Comparison of ENCODE assay signal across 8 mouse cellular contexts in genomic region chr9:7836331-7836730, GRCm38 (mm10). TPM values are rescaled to one million over a fixed set of nuclear protein-coding genes. Genes with fewer than 3 reads are reported as not detected.
DNase-seq lines count a peak whose midpoint lies in the region; ATAC-seq and TF ChIP-seq lines count a peak whose summit lies in the region.

No protein-coding gene starts in this region.

- H3K27ac ChIP-seq in CH12.LX (ENCODE audit: insufficient read depth, low read depth) = peak overlapping the region; percentile 94
- H3K27ac ChIP-seq in embryonic facial prominence, embryonic 15.5 days (replicated peaks) = peak overlapping the region; percentile 98
- peak overlapping the region; percentile 97 for H3K27ac ChIP-seq in heart, embryonic 10.5 days
- H3K27ac ChIP-seq in kidney, embryonic 15.5 days = peak overlapping the region; percentile 98
- peak overlapping the region; percentile 99 for H3K27ac ChIP-seq in liver, embryonic 15.5 days (replicated peaks)
- peak overlapping the region; percentile 98 for H3K27ac ChIP-seq in neural tube, embryonic 13.5 days (replicated peaks)

- peak; percentile 66 for DNase-seq in CH12.LX (ENCODE audit: extremely low read depth)
- peak; percentile 32 for DNase-seq in adrenal gland, postnatal 25 days
- peak; percentile 79 for DNase-seq in heart, embryonic 10.5 days (ENCODE audit: low spot score)
- DNase-seq in thymus, adult 18-20 months = peak; percentile 32 to 53

- no peak for TF ChIP-seq EP300 in CH12.LX (IDR thresholded peaks at IDR 0.05; ENCODE audit: low read length)

- peak overlapping the region; percentile 88 for H3K9ac ChIP-seq in CH12.LX (ENCODE audit: insufficient read depth, low read depth)
- H3K9ac ChIP-seq in embryonic facial prominence, embryonic 15.5 days = peak overlapping the region; percentile 89
- peak overlapping the region; percentile 81 for H3K9ac ChIP-seq in kidney, embryonic 15.5 days
- peak overlapping the region; percentile 83 for H3K9ac ChIP-seq in liver, embryonic 15.5 days
- H3K9ac ChIP-seq in neural tube, embryonic 13.5 days = peak overlapping the region; percentile 81

- under 1% methylated on average over 16 of the region's 16 CpGs for WGBS in embryonic facial prominence, embryonic 15.5 days
- under 1% methylated on average over 16 of the region's 16 CpGs for WGBS in heart, embryonic 10.5 days
- 0% methylated on average over 16 of the region's 16 CpGs for WGBS in kidney, embryonic 15.5 days
- WGBS in liver, embryonic 15.5 days (ENCODE audit: insufficient replicate concordance) = under 1% methylated on average over 16 of the region's 16 CpGs
- under 1% methylated on average over 16 of the region's 16 CpGs for WGBS in neural tube, embryonic 13.5 days

- H3K36me3 ChIP-seq in CH12.LX (replicated peaks in 1 of 2; ENCODE audit: control insufficient read depth in 1 of 2, insufficient read depth in 1 of 2, low read length in 1 of 2) = peaks cover 0 to 12% of the 10 kb centered on the region in 2 experiments
- peaks cover 12% of the 10 kb centered on the region for H3K36me3 ChIP-seq in embryonic facial prominence, embryonic 15.5 days
- peaks cover 17% of the 10 kb centered on the region for H3K36me3 ChIP-seq in heart, embryonic 10.5 days
- H3K36me3 ChIP-seq in kidney, embryonic 15.5 days = peaks cover 24% of the 10 kb centered on the region
- peaks cover 16% of the 10 kb centered on the region for H3K36me3 ChIP-seq in liver, embryonic 15.5 days (replicated peaks)
- peaks cover 20% of the 10 kb centered on the region for H3K36me3 ChIP-seq in neural tube, embryonic 13.5 days

- TF ChIP-seq CTCF in CH12.LX (conservative IDR thresholded peaks at IDR 0.05 in 1 of 2, IDR thresholded peaks at IDR 0.05 in 1 of 2; ENCODE audit: low read depth in 2 of 2, low read length in 2 of 2) = 0 out of 4 replicates have a peak, but pooled peaks of 1 of the 2 experiments have one; percentile 1

- TF ChIP-seq RAD21 in CH12.LX (IDR thresholded peaks at IDR 0.05; ENCODE audit: low read depth, low read length) = no peak

- H3K9me3 ChIP-seq in CH12.LX (replicated peaks; ENCODE audit: low read length) = no peaks in the 10 kb centered on the region
- H3K9me3 ChIP-seq in embryonic facial prominence, embryonic 15.5 days (replicated peaks) = no peaks in the 10 kb centered on the region
- H3K9me3 ChIP-seq in heart, embryonic 10.5 days = no peaks in the 10 kb centered on the region
- H3K9me3 ChIP-seq in kidney, embryonic 15.5 days (replicated peaks) = no peaks in the 10 kb centered on the region
- H3K9me3 ChIP-seq in liver, embryonic 15.5 days (replicated peaks) = no peaks in the 10 kb centered on the region
- H3K9me3 ChIP-seq in neural tube, embryonic 13.5 days = no peaks in the 10 kb centered on the region

- no peak for TF ChIP-seq POLR2A in CH12.LX (IDR thresholded peaks at IDR 0.05; ENCODE audit: low read depth, low read length)

- H3K4me1 ChIP-seq in CH12.LX (ENCODE audit: control insufficient read depth in 1 of 2, insufficient read depth in 2 of 2) = peaks cover 2 to 11% of the 10 kb centered on the region in 2 experiments; a peak in 3 of 4 replicates
- peaks cover 12% of the 10 kb centered on the region for H3K4me1 ChIP-seq in embryonic facial prominence, embryonic 15.5 days
- peaks cover 13% of the 10 kb centered on the region; the same call in 1 of the 2 replicates for H3K4me1 ChIP-seq in heart, embryonic 10.5 days
- peaks cover 20% of the 10 kb centered on the region for H3K4me1 ChIP-seq in kidney, embryonic 15.5 days
- peaks cover 38% of the 10 kb centered on the region for H3K4me1 ChIP-seq in liver, embryonic 15.5 days (replicated peaks)
- peaks cover 48% of the 10 kb centered on the region for H3K4me1 ChIP-seq in neural tube, embryonic 13.5 days (replicated peaks)

- H3K4me2 ChIP-seq in CH12.LX (ENCODE audit: insufficient read depth, low read depth, poor library complexity, severe bottlenecking) = 0 out of 2 replicates have a peak overlapping the region, but pooled peaks have one; percentile 3
- peak overlapping the region; percentile 57 for H3K4me2 ChIP-seq in embryonic facial prominence, embryonic 15.5 days (replicated peaks)
- H3K4me2 ChIP-seq in kidney, embryonic 15.5 days = peak overlapping the region; percentile 74
- H3K4me2 ChIP-seq in liver, embryonic 15.5 days = peak overlapping the region; percentile 88
- H3K4me2 ChIP-seq in neural tube, embryonic 13.5 days = peak overlapping the region; percentile 70

- in situ Hi-C loops in CH12.LX (cut with MboI; ENCODE audit: low pct_ligation_motif_present, low pct_unique_long_range_greater_than_20kb, low sequenced_read_pairs) = no loop called here

- no peaks in the 10 kb centered on the region for H3K27me3 ChIP-seq in CH12.LX (replicated peaks)
- H3K27me3 ChIP-seq in embryonic facial prominence, embryonic 15.5 days = no peaks in the 10 kb centered on the region
- no peaks in the 10 kb centered on the region for H3K27me3 ChIP-seq in heart, embryonic 10.5 days (ENCODE audit: insufficient read depth, poor library complexity, severe bottlenecking)
- no peaks in the 10 kb centered on the region for H3K27me3 ChIP-seq in kidney, embryonic 15.5 days
- no peaks in the 10 kb centered on the region for H3K27me3 ChIP-seq in liver, embryonic 15.5 days
- no peaks in the 10 kb centered on the region for H3K27me3 ChIP-seq in neural tube, embryonic 13.5 days

- H3K79me2 ChIP-seq in CH12.LX (replicated peaks; ENCODE audit: control insufficient read depth, extremely low read depth, insufficient read depth, poor library complexity, severe bottlenecking) = peaks cover 42% of the 10 kb centered on the region

- H3K4me3 ChIP-seq in CH12.LX (replicated peaks in 1 of 3; ENCODE audit: low read depth in 2 of 3, low read length in 2 of 3, poor library complexity in 1 of 3) = peak overlapping the region; percentile 71 to 81 (median 80)
- peak overlapping the region; percentile 72 for H3K4me3 ChIP-seq in embryonic facial prominence, embryonic 15.5 days (replicated peaks)
- H3K4me3 ChIP-seq in heart, embryonic 10.5 days = peak overlapping the region; percentile 69
- H3K4me3 ChIP-seq in kidney, embryonic 15.5 days (replicated peaks) = peak overlapping the region; percentile 70
- peak overlapping the region; percentile 79 for H3K4me3 ChIP-seq in liver, embryonic 15.5 days (replicated peaks)
- H3K4me3 ChIP-seq in neural tube, embryonic 13.5 days = peak overlapping the region; percentile 58

- no peak for ATAC-seq in embryonic facial prominence, embryonic 15.5 days (ENCODE audit: insufficient number of reproducible peaks, low FRiP score, low TSS enrichment, low read depth)
- peak; percentile 63 for ATAC-seq in kidney, embryonic 15.5 days (replicated peaks; ENCODE audit: low FRiP score)
- peak; percentile 36 for ATAC-seq in liver, embryonic 15.5 days (ENCODE audit: insufficient read depth)
- ATAC-seq in neural tube, embryonic 13.5 days (ENCODE audit: low read depth) = peak; percentile 65

- dilution Hi-C loops in CH12.LX (cut with MboI; ENCODE audit: extremely low pct_ligation_motif_present, extremely low pct_unique_long_range_greater_than_20kb, low sequenced_read_pairs) = no loop called here

TF ChIP-seq in CH12.LX, 34 proteins besides CTCF, POLR2A, EP300 and RAD21:
- TF ChIP-seq CHD1 (IDR thresholded peaks at IDR 0.05; ENCODE audit: low read depth, low read length) = 0 out of 2 replicates have a peak, but pooled peaks have one; percentile 4
- TF ChIP-seq RCOR1 (conservative IDR thresholded peaks at IDR 0.05; ENCODE audit: low read depth, low read length) = no peak
- TF ChIP-seq UBTF (IDR thresholded peaks at IDR 0.05; ENCODE audit: low read depth, low read length) = peak; percentile 2; the same call in 1 of the 2 replicates
- no peak for TF ChIP-seq SMC3 (IDR thresholded peaks at IDR 0.05; ENCODE audit: low read depth, low read length)
- TF ChIP-seq POLR2AphosphoS2 (IDR thresholded peaks at IDR 0.05; ENCODE audit: low read depth, low read length) = no peak
- TF ChIP-seq BHLHE40 (IDR thresholded peaks at IDR 0.05; ENCODE audit: low read depth, low read length) = no peak
TF ChIP-seq in CH12.LX: peak in this region for 2.

RNA-seq across cellular contexts. Expression of gene Birc2, which starts 0.5 kb away (rescaled TPM):
- total RNA-seq in CH12.LX (2012; rRNA removed) = 59.6 and 94.7 TPM in 2 replicates
- 134 and 158 TPM in 2 replicates for total RNA-seq in CH12.LX (2014; rRNA removed)
- polyA plus RNA-seq in CH12.LX (2012; ENCODE audit: insufficient read length, low read depth) = 41.3 and 43.4 TPM in 2 replicates
- total RNA-seq in adrenal gland, postnatal 25 days (2021) = 59.7 and 72.9 TPM in 2 replicates
- polyA plus RNA-seq in embryonic facial prominence, embryonic 15.5 days (2015; fragmentation: Nextera tagmentation; extraction: Ambion mirVana) = 38.4 and 40.2 TPM in 2 replicates
- 23.6 and 24.2 TPM in 2 replicates for polyA plus RNA-seq in heart, embryonic 10.5 days (2016; fragmentation: Nextera tagmentation; extraction: Ambion mirVana)
- 35.6 and 37.9 TPM in 2 replicates for polyA plus RNA-seq in kidney, embryonic 15.5 days (2015; fragmentation: Nextera tagmentation; extraction: Ambion mirVana)
- polyA plus RNA-seq in liver, embryonic 15.5 days (2015; fragmentation: Nextera tagmentation; extraction: Ambion mirVana) = 12.9 and 13.0 TPM in 2 replicates
- polyA plus RNA-seq in neural tube, embryonic 13.5 days (2015; fragmentation: Nextera tagmentation; extraction: Ambion mirVana) = 38.6 and 44.4 TPM in 2 replicates

RNA-seq across cellular contexts. Expression of gene Birc3, which starts 36.7 kb away (rescaled TPM):
- total RNA-seq in CH12.LX (2012; rRNA removed) (51.1 and 67.9 TPM in 2 replicates), CH12.LX (2014; rRNA removed) (75.6 and 80.0 TPM in 2 replicates)
- 67.8 and 73.2 TPM in 2 replicates for polyA plus RNA-seq in CH12.LX (2012; ENCODE audit: insufficient read length, low read depth)
- 36.9 and 44.4 TPM in 2 replicates for total RNA-seq in adrenal gland, postnatal 25 days (2021)
- polyA plus RNA-seq in embryonic facial prominence, embryonic 15.5 days (2015; fragmentation: Nextera tagmentation; extraction: Ambion mirVana) = 15.2 and 17.0 TPM in 2 replicates
- 4.9 and 5.2 TPM in 2 replicates for polyA plus RNA-seq in heart, embryonic 10.5 days (2016; fragmentation: Nextera tagmentation; extraction: Ambion mirVana)
- polyA plus RNA-seq in kidney, embryonic 15.5 days (2015; fragmentation: Nextera tagmentation; extraction: Ambion mirVana) = 6.6 and 7.9 TPM in 2 replicates
- polyA plus RNA-seq in liver, embryonic 15.5 days (2015; fragmentation: Nextera tagmentation; extraction: Ambion mirVana) = 7.0 and 7.1 TPM in 2 replicates
- 2.3 and 3.1 TPM in 2 replicates for polyA plus RNA-seq in neural tube, embryonic 13.5 days (2015; fragmentation: Nextera tagmentation; extraction: Ambion mirVana)

Comparison
In these comparisons a context has a peak if more than half of its experiments do, and no peak if none do; other contexts are left out.
1. H3K4me2 ChIP-seq: peak in every context shown above with its lines; median percentile 88 in liver, embryonic 15.5 days; 74 in kidney, embryonic 15.5 days; 70 in neural tube, embryonic 13.5 days; 57 in embryonic facial prominence, embryonic 15.5 days; 3 in CH12.LX.